Mouse (Mus musculus): ENCODE results near the gene Hist1h4h. TPM values are rescaled to one million over a fixed set of nuclear protein-coding genes. Genes with fewer than 3 reads are reported as not detected.
"Not testable (repeated sequence)": the region's sequence is repeated elsewhere in the genome, so short reads cannot be mapped to it uniquely, and the experiment has no call there.

Hist1h4h gene
- polyA plus RNA-seq, 1 experiment, result 26.6 TPM

- no peak for DNase-seq (ENCODE audit: extremely low spot score in 1 of 2, low spot score in 1 of 2)
Measured at GRCm38 (mm10) chr13:23532262-23533075, 1.6 kb downstream of the Hist1h4h start.

DNA sequence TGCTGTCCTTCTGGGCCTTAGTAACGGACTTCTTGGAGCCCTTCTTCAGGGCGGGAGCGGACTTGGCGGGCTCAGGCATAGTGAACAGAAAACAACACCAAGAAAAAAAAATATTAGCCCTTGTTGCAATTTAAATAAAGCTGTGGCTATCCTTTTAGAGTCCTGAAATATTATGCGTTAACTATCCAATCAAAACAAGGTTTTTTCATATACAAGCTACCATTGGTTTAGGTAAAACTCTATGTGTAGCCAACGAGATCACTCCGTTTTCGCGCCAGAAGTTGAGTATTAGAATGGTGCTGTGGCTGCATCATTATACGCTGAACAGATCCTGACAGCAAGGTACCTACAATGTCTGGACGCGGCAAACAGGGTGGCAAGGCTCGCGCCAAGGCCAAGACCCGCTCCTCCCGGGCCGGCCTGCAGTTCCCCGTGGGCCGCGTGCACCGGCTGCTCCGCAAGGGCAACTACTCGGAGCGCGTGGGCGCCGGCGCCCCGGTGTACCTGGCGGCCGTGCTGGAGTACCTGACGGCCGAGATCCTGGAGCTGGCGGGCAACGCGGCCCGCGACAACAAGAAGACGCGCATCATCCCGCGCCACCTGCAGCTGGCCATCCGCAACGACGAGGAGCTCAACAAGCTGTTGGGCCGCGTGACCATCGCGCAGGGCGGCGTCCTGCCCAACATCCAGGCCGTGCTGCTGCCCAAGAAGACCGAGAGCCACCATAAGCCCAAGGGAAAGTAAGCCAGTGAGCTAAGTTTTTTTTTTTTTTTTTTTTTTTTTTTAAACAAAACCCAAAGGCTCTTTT is 2.9 kb downstream of the Hist1h4h start, which contains the start of gene Hist1h2af:
Gene Hist1h2af, plus strand, starts transcription at position 347 of the 808 bp plus-strand sequence.
- DNase-seq (ENCODE audit: extremely low spot score in 1 of 2, low spot score in 1 of 2), result peak; percentile 73 to 87

DNA sequence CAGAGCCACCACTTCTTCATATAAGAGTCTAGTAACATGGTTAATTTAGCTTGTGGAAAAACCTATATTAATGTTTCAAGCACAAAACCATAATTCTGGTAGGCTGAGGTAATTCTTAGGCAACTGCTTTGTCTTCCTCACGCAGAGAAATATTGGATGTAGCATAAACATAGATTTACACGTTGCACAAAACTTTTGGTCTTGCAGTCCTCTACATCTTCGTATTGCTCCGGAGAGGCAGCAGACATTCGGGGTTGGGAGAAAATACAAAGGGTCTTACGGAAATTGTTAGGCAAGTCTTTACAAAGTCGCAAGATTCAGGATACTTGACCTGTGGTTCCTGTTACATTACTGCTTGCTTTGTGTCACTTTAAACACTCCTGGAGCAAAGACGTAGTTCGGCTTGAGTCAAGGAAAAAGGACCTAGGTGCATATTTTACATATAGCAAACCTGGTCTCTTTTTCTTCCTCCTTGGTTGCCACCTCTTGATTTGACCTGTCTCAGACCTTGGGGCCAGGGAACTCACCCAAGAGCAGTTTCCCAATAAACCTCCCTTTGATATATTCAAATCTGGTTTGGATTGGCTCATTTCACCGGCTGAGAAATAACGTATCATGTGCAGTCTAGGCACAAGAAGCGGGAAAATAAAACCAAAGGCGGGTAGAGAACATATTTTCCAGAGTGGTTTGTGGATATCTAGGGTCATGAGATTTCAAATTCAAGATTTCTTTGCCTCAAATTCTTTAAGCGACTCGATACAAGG is 3.7 kb downstream of the Hist1h4h start:
- DNase-seq (ENCODE audit: extremely low spot score in 1 of 2, low spot score in 1 of 2), result no peak

- DNase-seq (ENCODE audit: extremely low spot score in 1 of 2, low spot score in 1 of 2), result peak; percentile 93 to 95
Measured at GRCm38 (mm10) chr13:23535137-23536075, 4.6 kb downstream of the Hist1h4h start, which contains the start of gene Hist1h3g. Gene Hist1h3g, plus strand, starts transcription at chr13:23535422.

DNA sequence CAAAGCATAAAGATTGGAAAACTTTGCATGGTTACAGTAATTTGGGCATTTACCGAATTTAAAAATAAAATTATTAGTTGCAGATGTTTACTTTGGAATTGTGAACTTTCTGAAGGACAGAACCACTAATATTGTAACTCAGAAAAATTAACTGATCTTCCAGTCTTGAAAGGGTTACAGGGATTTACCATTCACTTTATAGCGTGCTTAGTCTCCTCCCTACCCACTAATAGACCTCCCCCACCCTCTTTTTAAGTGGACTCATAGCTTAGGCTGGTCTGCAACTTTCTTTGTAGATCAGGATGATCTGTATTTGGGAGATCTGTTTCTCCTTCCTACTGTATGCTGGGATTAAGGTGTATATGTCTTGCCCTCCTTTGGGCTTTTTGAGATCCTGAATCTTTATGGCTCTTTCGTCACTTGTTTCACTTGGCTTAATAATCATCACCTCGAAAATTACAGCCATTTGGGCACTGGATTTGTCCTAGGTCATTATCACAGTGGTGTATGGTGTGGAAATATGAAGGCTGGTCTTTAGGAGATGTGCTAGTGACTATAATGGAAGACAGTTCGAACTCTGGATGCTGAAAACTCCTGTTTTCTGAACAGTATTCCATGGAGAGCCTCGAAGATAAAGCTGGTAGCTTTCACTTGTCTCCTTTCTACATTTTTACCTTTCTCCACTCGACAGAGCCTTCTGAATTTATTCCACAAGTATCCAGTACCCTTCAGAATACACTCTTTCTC is 5.4 kb downstream of the Hist1h4h start:
- no peak for DNase-seq (ENCODE audit: extremely low spot score in 1 of 2, low spot score in 1 of 2)

GRCm38 (mm10) chr13:23537006-23537710 is 6.3 kb downstream of the Hist1h4h start:
- DNase-seq (ENCODE audit: extremely low spot score in 1 of 2, low spot score in 1 of 2), result no peak

- DNase-seq (ENCODE audit: extremely low spot score in 1 of 2, low spot score in 1 of 2), result no peak
Measured at GRCm38 (mm10) chr13:23538249-23538648, 7.4 kb downstream of the Hist1h4h start.

DNA sequence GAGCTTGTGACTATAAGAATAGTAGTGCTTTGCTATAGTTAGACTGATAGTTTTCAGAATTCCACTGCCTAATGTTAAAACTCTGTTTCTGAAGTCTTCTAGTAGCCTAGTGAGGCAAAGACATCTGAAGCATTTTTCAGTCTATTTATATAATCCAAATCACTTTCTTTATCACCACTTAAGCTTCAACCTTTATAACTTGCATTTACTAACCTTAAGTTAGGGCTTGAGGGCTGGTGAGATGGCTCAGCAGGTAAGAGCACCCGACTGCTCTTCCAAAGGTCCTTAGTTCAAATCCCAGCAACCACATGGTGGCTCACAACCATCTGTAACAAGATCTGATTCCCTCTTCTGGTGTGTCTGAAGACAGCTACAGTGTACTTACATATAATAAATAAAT is 9.0 kb downstream of the Hist1h4h start:
- DNase-seq (ENCODE audit: extremely low spot score in 1 of 2, low spot score in 1 of 2), result not testable (repeated sequence)

GRCm38 (mm10) chr13:23541497-23541896 is 10.6 kb downstream of the Hist1h4h start:
- no peak for DNase-seq (ENCODE audit: extremely low spot score in 1 of 2, low spot score in 1 of 2)

GRCm38 (mm10) chr13:23542225-23542980 is 11.6 kb downstream of the Hist1h4h start:
- DNase-seq (ENCODE audit: extremely low spot score in 1 of 2, low spot score in 1 of 2), result not testable (repeated sequence)

- DNase-seq (ENCODE audit: extremely low spot score in 1 of 2, low spot score in 1 of 2), result peak; percentile 87 to 90
Measured at GRCm38 (mm10) chr13:23542999-23543607, 12.3 kb downstream of the Hist1h4h start, which contains the start of gene Hist1h2bh. Gene Hist1h2bh, minus strand, starts transcription at chr13:23543392.

DNA sequence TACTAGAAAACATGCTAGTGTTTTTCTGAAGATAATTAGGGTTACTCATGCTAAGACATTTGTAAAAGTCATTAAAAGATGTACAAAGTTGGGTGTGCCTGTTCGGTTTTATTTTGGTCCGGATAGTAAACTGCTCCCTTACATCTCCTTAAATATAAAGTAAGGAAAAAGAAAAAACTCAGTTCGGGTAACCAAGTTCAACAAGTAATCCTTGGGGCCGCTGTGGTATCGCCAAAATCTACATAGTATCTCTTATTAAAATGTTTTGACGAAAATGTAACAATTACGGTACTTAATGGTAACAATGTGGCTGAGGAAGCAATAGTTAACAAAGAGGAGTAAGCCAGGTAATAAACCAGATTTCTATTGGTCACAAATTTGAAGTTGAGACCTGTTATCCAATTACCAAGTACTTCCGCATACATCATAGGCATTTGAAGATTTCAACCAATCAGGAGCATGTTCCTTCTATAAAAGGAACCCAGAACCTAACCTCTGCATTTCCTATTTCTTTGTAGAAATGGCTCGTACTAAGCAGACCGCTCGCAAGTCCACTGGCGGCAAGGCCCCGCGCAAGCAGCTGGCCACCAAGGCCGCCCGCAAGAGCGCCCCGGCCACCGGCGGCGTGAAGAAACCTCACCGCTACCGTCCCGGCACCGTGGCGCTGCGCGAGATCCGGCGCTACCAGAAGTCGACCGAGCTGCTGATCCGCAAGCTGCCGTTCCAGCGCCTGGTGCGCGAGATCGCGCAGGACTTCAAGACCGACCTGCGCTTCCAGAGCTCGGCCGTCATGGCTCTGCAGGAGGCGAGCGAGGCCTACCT is 13.3 kb downstream of the Hist1h4h start, which contains the start of gene Hist1h3f:
Gene Hist1h3f, plus strand, starts transcription at position 88 of the 822 bp plus-strand sequence.
- peak; percentile 81 to 96 for DNase-seq (ENCODE audit: extremely low spot score in 1 of 2, low spot score in 1 of 2)

DNA sequence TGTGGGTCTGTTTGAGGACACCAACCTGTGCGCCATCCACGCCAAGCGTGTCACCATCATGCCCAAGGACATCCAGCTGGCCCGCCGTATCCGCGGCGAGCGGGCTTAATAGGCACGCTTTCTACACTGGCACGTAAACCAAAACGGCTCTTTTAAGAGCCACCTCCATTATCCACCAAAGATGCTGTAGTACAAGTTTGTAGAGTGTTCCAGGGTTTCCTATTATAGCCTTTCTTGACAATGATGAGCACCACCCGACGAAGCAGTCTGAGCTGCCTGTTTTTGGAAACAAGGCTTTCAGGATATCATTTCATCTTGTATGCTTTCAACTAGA is 13.9 kb downstream of the Hist1h4h start:
- DNase-seq (ENCODE audit: extremely low spot score in 1 of 2, low spot score in 1 of 2), result not testable (repeated sequence)

GRCm38 (mm10) chr13:23546694-23547093 is 15.8 kb downstream of the Hist1h4h start:
- no peak for DNase-seq (ENCODE audit: extremely low spot score in 1 of 2, low spot score in 1 of 2)

DNA sequence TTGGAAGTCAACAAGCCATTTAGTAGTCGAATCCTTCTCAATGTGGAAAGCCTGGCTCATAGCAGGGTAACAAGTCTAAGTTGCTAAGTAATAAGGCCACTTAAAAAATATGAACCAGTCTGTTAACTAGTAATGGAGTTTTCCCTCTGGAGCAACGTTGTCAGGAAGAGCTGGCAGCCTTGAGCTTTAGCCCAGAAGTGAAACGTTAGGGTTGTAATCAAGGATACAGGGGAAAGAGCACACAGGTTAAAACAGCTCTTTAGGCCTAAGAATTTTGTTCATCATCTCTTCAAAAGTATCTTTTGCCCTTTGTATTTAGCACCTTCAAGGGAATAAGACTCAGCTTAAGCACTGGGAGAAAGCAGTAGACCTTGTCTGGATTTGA is 19.9 kb downstream of the Hist1h4h start:
- no peak for DNase-seq (ENCODE audit: extremely low spot score in 1 of 2, low spot score in 1 of 2)

DNA sequence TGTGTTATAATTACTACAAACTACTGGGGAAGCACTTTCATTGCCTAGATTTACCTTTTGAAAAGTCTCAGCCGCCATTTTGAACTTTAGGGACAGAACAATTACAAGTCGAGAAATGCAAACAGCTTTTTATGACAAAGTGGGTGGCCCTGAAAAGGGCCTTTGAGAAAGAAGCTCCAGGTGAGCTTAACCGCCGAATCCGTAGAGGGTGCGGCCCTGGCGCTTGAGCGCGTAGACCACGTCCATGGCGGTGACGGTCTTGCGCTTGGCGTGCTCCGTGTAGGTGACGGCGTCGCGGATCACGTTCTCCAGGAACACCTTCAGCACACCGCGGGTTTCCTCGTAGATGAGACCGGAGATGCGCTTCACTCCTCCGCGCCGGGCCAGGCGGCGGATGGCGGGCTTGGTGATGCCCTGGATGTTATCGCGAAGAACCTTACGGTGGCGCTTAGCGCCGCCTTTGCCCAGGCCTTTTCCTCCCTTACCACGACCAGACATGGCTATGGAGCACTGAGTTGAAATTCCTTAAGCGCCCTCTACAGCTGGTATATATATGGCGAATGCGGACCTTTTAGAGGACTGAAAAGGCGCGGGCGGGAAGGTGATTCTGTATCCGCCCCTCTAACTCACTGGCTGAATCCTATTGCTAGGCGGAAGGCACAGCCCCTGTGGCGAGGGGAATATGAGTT is 20.4 kb downstream of the Hist1h4h start, which contains the start of gene Hist1h4f:
Gene Hist1h4f, minus strand, starts transcription at position 503 of the 689 bp plus-strand sequence.
- DNase-seq (ENCODE audit: extremely low spot score in 1 of 2, low spot score in 1 of 2), result peak; percentile 93 to 96

All from frontal cortex, adult 2 months (tissue).